Mouse (Mus musculus) thymus, adult 2 months (tissue): ENCODE measurements around the gene Mrpl18. TPM values are rescaled to one million over a fixed set of nuclear protein-coding genes. Genes with fewer than 3 reads are reported as not detected.
"Not testable (repeated sequence)": the region's sequence is repeated elsewhere in the genome, so short reads cannot be mapped to it uniquely, and the experiment has no call there.

Experiments
- DNase-seq: peaks from one replicate; pipeline ENCODE4 v3.0.0; 2021
- H3K27ac ChIP-seq: fragments of 200-500 bp; 2 replicates; pipeline ENCODE4 v1.5.1; 2012; ENCODE audit warnings: low read length, control low read depth; ENCODE audit not compliant: control insufficient read depth, insufficient read depth
- H3K27me3 ChIP-seq: fragments of 200-500 bp; 2 replicates; pipeline ENCODE4 v1.6.1; 2012; ENCODE audit warnings: mild to moderate bottlenecking, low read length, moderate library complexity, mixed read lengths; ENCODE audit not compliant: control insufficient read depth, insufficient read depth
- H3K36me3 ChIP-seq: fragments of 200-500 bp; 2 replicates; pipeline ENCODE4 v1.6.1; 2012; ENCODE audit warnings: mild to moderate bottlenecking, low read length, moderate library complexity; ENCODE audit not compliant: control insufficient read depth, insufficient read depth
- H3K4me1 ChIP-seq: fragments of 200-500 bp; replicated peaks from 2 replicates; pipeline ENCODE4 v1.6.1; 2012; ENCODE audit warnings: low read length; ENCODE audit not compliant: control insufficient read depth, insufficient read depth
- H3K4me3 ChIP-seq: fragments of 200-500 bp; 2 replicates; pipeline ENCODE4 v1.5.1; 2012; ENCODE audit warnings: mild to moderate bottlenecking, low read length, control low read depth, moderate library complexity; ENCODE audit not compliant: control insufficient read depth, insufficient read depth
- CTCF ChIP-seq: fragments of 200-500 bp; IDR thresholded peaks from 2 replicates; pipeline ENCODE4 v1.5.1; 2012; ENCODE audit warnings: mild to moderate bottlenecking, control low read depth, low read length, moderate library complexity, borderline replicate concordance; ENCODE audit not compliant: control insufficient read depth, poor library complexity, insufficient read depth; ENCODE audit errors: extremely low read depth
- POLR2A ChIP-seq: fragments of 200-500 bp; IDR thresholded peaks from 2 replicates; pipeline ENCODE4 v1.6.1; 2012; ENCODE audit warnings: mild to moderate bottlenecking, low read length, control low read depth, moderate library complexity; ENCODE audit not compliant: control insufficient read depth, poor library complexity, insufficient read depth; ENCODE audit errors: extremely low read depth
- WGBS: fragments of 180-500 bp; shearing (Covaris S2); methylation state at CpG from one replicate; pipeline ENCODE4 v1.1.7; 2018; 5-methylcytosine and 5-hydroxymethylcytosine counted together
- polyA plus RNA-seq: library from polyadenylated mRNA; depleted of rRNA; stranded (reverse); fragments of >200 nt; gene quantifications from 2 replicates; pipeline ENCODE4 v1.2.3, GENCODE M21; 2012

The Mrpl18 gene
- polyA plus RNA-seq, 1 experiment: 48.4 TPM

GRCm38 (mm10) chr17:12904349-12904748, 11.8 kb downstream of the Mrpl18 start:
- Histone ChIP-seq H3K27ac (no peak overlapping the region), H3K4me1 (no peaks in the 10 kb centered on the region), H3K36me3 (peaks cover 14% of the 10 kb centered on the region; the same call in 1 of the 2 replicates), H3K4me3 (no peak overlapping the region), H3K27me3 (no peaks in the 10 kb centered on the region)
- TF ChIP-seq CTCF: no peak
- no peak for TF ChIP-seq POLR2A
- no peak for DNase-seq
- 43% methylated on average over 1 of the region's 1 CpGs for WGBS

GRCm38 (mm10) chr17:12903372-12904333, 12.5 kb downstream of the Mrpl18 start:
- no peak for DNase-seq
- no peak overlapping the region for H3K4me3 ChIP-seq
- H3K27ac ChIP-seq: no peak overlapping the region
- 87% methylated on average over 11 of the region's 12 CpGs for WGBS
- H3K36me3 ChIP-seq: peaks cover 14% of the 10 kb centered on the region; the same call in 1 of the 2 replicates
- no peak for TF ChIP-seq POLR2A
- TF ChIP-seq CTCF: no peak
- H3K4me1 ChIP-seq: no peaks in the 10 kb centered on the region
- H3K27me3 ChIP-seq: no peaks in the 10 kb centered on the region

- TF ChIP-seq POLR2A (no peak), CTCF (no peak)
- Histone ChIP-seq H3K36me3 (peaks cover 14% of the 10 kb centered on the region; the same call in 1 of the 2 replicates), H3K27me3 (no peaks in the 10 kb centered on the region), H3K27ac (no peak overlapping the region), H3K4me1 (no peaks in the 10 kb centered on the region), H3K4me3 (no peak overlapping the region)
- WGBS: 98% methylated on average over 6 of the region's 6 CpGs
- no peak for DNase-seq
Observed at GRCm38 (mm10) chr17:12902291-12902690, 13.9 kb downstream of the Mrpl18 start.

- H3K4me1 ChIP-seq, H3K27ac ChIP-seq, H3K27me3 ChIP-seq, H3K4me3 ChIP-seq, DNase-seq, H3K36me3 ChIP-seq: not testable (repeated sequence)
- 80% methylated on average over 2 of the region's 2 CpGs for WGBS
Observed at GRCm38 (mm10) chr17:12898607-12899006, 17.5 kb downstream of the Mrpl18 start.

GRCm38 (mm10) chr17:12897674-12898073, 18.5 kb downstream of the Mrpl18 start:
- no peaks in the 10 kb centered on the region for H3K27me3 ChIP-seq
- H3K36me3 ChIP-seq: peaks cover 3% of the 10 kb centered on the region; the same call in 1 of the 2 replicates
- no peak overlapping the region for H3K4me3 ChIP-seq
- WGBS: 98% methylated on average over 5 of the region's 5 CpGs
- H3K4me1 ChIP-seq: no peaks in the 10 kb centered on the region
- TF ChIP-seq POLR2A (no peak), CTCF (no peak)
- no peak for DNase-seq
- H3K27ac ChIP-seq: no peak overlapping the region

- WGBS: 96% methylated on average over 9 of the region's 9 CpGs
- no peaks in the 10 kb centered on the region for H3K36me3 ChIP-seq
- TF ChIP-seq CTCF (no peak), POLR2A (no peak)
- H3K27me3 ChIP-seq: no peaks in the 10 kb centered on the region
- no peak for DNase-seq
- no peaks in the 10 kb centered on the region for H3K4me1 ChIP-seq
- no peak overlapping the region for H3K4me3 ChIP-seq
- H3K27ac ChIP-seq: no peak overlapping the region
Observed at GRCm38 (mm10) chr17:12892033-12892432, 24.1 kb downstream of the Mrpl18 start.
